7 mouse cellular contexts compared by ENCODE assay signal in the genomic region with DNA sequence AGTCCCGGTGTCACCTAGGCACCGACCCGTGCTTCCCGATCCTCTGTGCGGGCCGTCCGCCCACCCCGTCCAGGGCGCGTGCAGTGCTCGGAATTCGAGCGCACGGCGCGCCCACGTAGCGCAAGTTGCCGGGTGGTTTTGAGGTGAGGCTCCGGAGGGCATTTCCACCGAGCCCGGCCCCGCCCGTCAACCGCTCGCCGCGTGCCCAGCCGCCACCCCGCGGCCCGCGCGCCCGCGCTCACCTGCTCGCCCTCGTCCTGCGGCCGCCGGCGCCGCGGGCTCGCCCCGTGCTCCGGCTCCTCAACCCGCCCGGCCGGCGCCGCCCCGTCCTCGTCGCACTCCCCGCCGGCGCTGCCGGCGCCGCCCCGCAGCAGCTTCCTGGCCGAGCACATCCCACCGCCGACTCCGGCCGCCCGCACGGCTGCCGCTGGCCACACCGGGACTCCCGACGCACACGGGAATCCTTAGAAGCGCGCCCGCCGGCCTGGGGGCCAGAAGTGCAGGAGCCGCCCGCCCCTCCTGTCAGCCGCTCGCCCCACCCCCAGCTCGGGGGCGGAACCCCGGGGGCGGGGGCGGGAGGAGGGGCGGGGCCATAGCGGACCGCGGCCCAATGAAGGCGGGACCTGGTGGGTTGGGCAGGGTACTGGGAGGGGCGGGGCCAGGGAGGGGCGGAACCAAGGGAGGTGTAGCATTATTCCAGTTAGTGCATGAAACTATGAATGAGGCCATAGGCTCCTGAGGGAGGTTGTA. TPM values are rescaled to one million over a fixed set of nuclear protein-coding genes. Genes with fewer than 3 reads are reported as not detected.
DNase-seq lines count a peak whose midpoint lies in the region; ATAC-seq and TF ChIP-seq lines count a peak whose summit lies in the region.

A gene (minus strand): TSS at position 533 of the 750 bp plus-strand sequence.

- WGBS in limb, embryonic 11.5 days = under 1% methylated on average over 85 of the region's 94 CpGs
- under 1% methylated on average over 72 of the region's 94 CpGs for WGBS in midbrain, embryonic 13.5 days
- 1% methylated on average over 94 of the region's 94 CpGs for WGBS in small intestine, adult 2 months

- peak within 1 kb of the TSS; percentile 82 for H3K4me2 ChIP-seq in limb, embryonic 11.5 days (ENCODE audit: low read depth, severe bottlenecking)
- peak within 1 kb of the TSS; percentile 82 for H3K4me2 ChIP-seq in midbrain, embryonic 13.5 days (replicated peaks)

- no peak within 1 kb of the TSS for H3K27ac ChIP-seq in limb, embryonic 11.5 days (replicated peaks; ENCODE audit: low read depth, low read length)
- 0 out of 2 replicates have a peak within 1 kb of the TSS, but pooled peaks have one; percentile 12 for H3K27ac ChIP-seq in midbrain, embryonic 13.5 days
- peak within 1 kb of the TSS; percentile 84 for H3K27ac ChIP-seq in small intestine, adult 2 months (ENCODE audit: insufficient read depth, low read depth, low read length)

- no peaks in the 10 kb centered on the region for H3K36me3 ChIP-seq in limb, embryonic 11.5 days (ENCODE audit: control insufficient read depth, insufficient read depth, low read length)
- no peaks in the 10 kb centered on the region for H3K36me3 ChIP-seq in midbrain, embryonic 13.5 days
- 0 out of 2 replicates have a peak, but pooled peaks cover 1% of the 10 kb centered on the region for H3K36me3 ChIP-seq in small intestine, adult 2 months (ENCODE audit: control insufficient read depth, insufficient read depth, low read length)

- peak within 1 kb of the TSS; percentile 58 for H3K9ac ChIP-seq in limb, embryonic 11.5 days (ENCODE audit: low read length)
- peak within 1 kb of the TSS; percentile 72 for H3K9ac ChIP-seq in midbrain, embryonic 13.5 days (replicated peaks)

- H3K27me3 ChIP-seq in limb, embryonic 11.5 days (ENCODE audit: control insufficient read depth, insufficient read depth, low read length) = peaks cover 4% of the 10 kb centered on the region; the same call in 1 of the 2 replicates
- peaks cover 23% of the 10 kb centered on the region for H3K27me3 ChIP-seq in midbrain, embryonic 13.5 days
- H3K27me3 ChIP-seq in small intestine, adult 2 months (ENCODE audit: control insufficient read depth, insufficient read depth, low read length) = no peaks in the 10 kb centered on the region

- H3K9me3 ChIP-seq in limb, embryonic 11.5 days (ENCODE audit: control insufficient read depth, low read length) = no peaks in the 10 kb centered on the region
- no peaks in the 10 kb centered on the region for H3K9me3 ChIP-seq in midbrain, embryonic 13.5 days

- peak; percentile 94 for DNase-seq in adrenal gland, postnatal 14 days
- peak; percentile 92 for DNase-seq in embryo, embryonic 9.5 days (ENCODE audit: extremely low spot score)
- peak; percentile 86 for DNase-seq in kidney, adult 11 months
- peak; percentile 89 for DNase-seq in limb, embryonic 11.5 days (ENCODE audit: low spot score)

- peak; percentile 66 for ATAC-seq in granulocyte monocyte progenitor cell, adult 5-6 weeks (replicated peaks; ENCODE audit: poor library complexity, severe bottlenecking)
- ATAC-seq in limb, embryonic 11.5 days (ENCODE audit: insufficient number of reproducible peaks, low FRiP score, low TSS enrichment, low read depth) = peak; percentile 93
- ATAC-seq in midbrain, embryonic 13.5 days = peak; percentile 95

- no peak for TF ChIP-seq CTCF in small intestine, adult 2 months (IDR thresholded peaks at IDR 0.05; ENCODE audit: extremely low read depth, insufficient read length, insufficient replicate concordance, low read depth, low read length)

- TF ChIP-seq POLR2A in small intestine, adult 2 months (IDR thresholded peaks at IDR 0.05; ENCODE audit: low read depth, low read length) = no peak; the same call in 1 of the 2 replicates

- peak within 1 kb of the TSS; percentile 56 for H3K4me3 ChIP-seq in limb, embryonic 11.5 days (ENCODE audit: low read depth, low read length)
- peak within 1 kb of the TSS; percentile 68 for H3K4me3 ChIP-seq in midbrain, embryonic 13.5 days (replicated peaks)
- peak within 1 kb of the TSS; percentile 85 for H3K4me3 ChIP-seq in small intestine, adult 2 months (ENCODE audit: low read depth, low read length)

- H3K4me1 ChIP-seq in limb, embryonic 11.5 days (ENCODE audit: control insufficient read depth, insufficient read depth, low read length) = no peaks in the 10 kb centered on the region
- H3K4me1 ChIP-seq in midbrain, embryonic 13.5 days (replicated peaks) = no peaks in the 10 kb centered on the region
- peaks cover 13% of the 10 kb centered on the region; the same call in 1 of the 2 replicates for H3K4me1 ChIP-seq in small intestine, adult 2 months (ENCODE audit: control insufficient read depth, insufficient read depth, insufficient read length, low read length)

RNA-seq across cellular contexts. Expression of the gene that starts here (rescaled TPM):
- 7.4 and 7.8 TPM in 2 replicates for total RNA-seq in adrenal gland, postnatal 14 days (2021)
- 16.4 and 18.0 TPM in 2 replicates for total RNA-seq in granulocyte monocyte progenitor cell, adult 5-6 weeks (2014; fragmentation: Nextera tagmentation)
- total RNA-seq in granulocyte monocyte progenitor cell, adult 5-6 weeks (2017) = 20.0 and 28.2 TPM in 2 replicates
- 1.6 and 2.1 TPM in 2 replicates for polyA plus RNA-seq in limb, embryonic 11.5 days (2014; fragmentation: Nextera tagmentation; extraction: Ambion mirVana)
- 4.8 and 6.6 TPM in 2 replicates for polyA plus RNA-seq in midbrain, embryonic 13.5 days (2015; fragmentation: Nextera tagmentation; extraction: Ambion mirVana)
- 2.3 and 3.6 TPM in 2 replicates for polyA plus RNA-seq in small intestine, adult 2 months (2012; rRNA removed)
